Mouse (Mus musculus): ENCODE measurements around the gene Gm28372. TPM values are rescaled to one million over a fixed set of nuclear protein-coding genes. Genes with fewer than 3 reads are reported as not detected.
A peak's percentile ranks its signal among the peaks of the same experiment; 100 is the strongest.

Gm28372 gene
- polyA plus RNA-seq, 1 experiment from 2014 or later, result not detected

- no peaks in the 10 kb centered on the region for H3K9me3 ChIP-seq (ENCODE audit: control insufficient read depth, low read length)
- no peak for ATAC-seq (ENCODE audit: insufficient number of reproducible peaks, insufficient read depth, low FRiP score, low read depth)
- no peak overlapping the region for H3K27ac ChIP-seq (replicated peaks in 1 of 2; ENCODE audit: control insufficient read depth in 1 of 2, insufficient read depth in 1 of 2, low read depth in 2 of 2, low read length in 2 of 2)
- H3K27me3 ChIP-seq (ENCODE audit: control insufficient read depth, insufficient read depth, low read length), result no peaks in the 10 kb centered on the region
- 76% methylated on average over 3 of the region's 3 CpGs for WGBS
- H3K4me1 ChIP-seq (ENCODE audit: control insufficient read depth in 2 of 2, insufficient read depth in 2 of 2, low read length in 2 of 2), result no peaks in the 10 kb centered on the region
- H3K4me3 ChIP-seq (ENCODE audit: control insufficient read depth in 1 of 2, insufficient read depth in 1 of 2, low read depth in 1 of 2, low read length in 2 of 2), result no peak overlapping the region
- no peak overlapping the region for H3K9ac ChIP-seq (ENCODE audit: low read length)
- no peaks in the 10 kb centered on the region; the same call in 1 of the 2 replicates for H3K36me3 ChIP-seq (ENCODE audit: control insufficient read depth, insufficient read depth, low read length)
- no peak overlapping the region for H3K4me2 ChIP-seq (ENCODE audit: low read length)
These were observed 7.7 kb downstream of the Gm28372 start for GRCm38 (mm10) chr2:130412775-130413174.

- Histone ChIP-seq H3K36me3 (ENCODE audit: control insufficient read depth, insufficient read depth, low read length) (peaks cover 9% of the 10 kb centered on the region; the same call in 1 of the 2 replicates), H3K27me3 (ENCODE audit: control insufficient read depth, insufficient read depth, low read length) (no peaks in the 10 kb centered on the region), H3K27ac (replicated peaks in 1 of 2; ENCODE audit: control insufficient read depth in 1 of 2, insufficient read depth in 1 of 2, low read depth in 2 of 2, low read length in 2 of 2) (no peak overlapping the region), H3K4me1 (ENCODE audit: control insufficient read depth in 2 of 2, insufficient read depth in 2 of 2, low read length in 2 of 2) (no peaks in the 10 kb centered on the region), H3K9ac (ENCODE audit: low read length) (no peak overlapping the region), H3K4me3 (ENCODE audit: control insufficient read depth in 1 of 2, insufficient read depth in 1 of 2, low read depth in 1 of 2, low read length in 2 of 2) (no peak overlapping the region), H3K4me2 (ENCODE audit: low read length) (no peak overlapping the region), H3K9me3 (ENCODE audit: control insufficient read depth, low read length) (no peaks in the 10 kb centered on the region)
- WGBS, result 70% methylated on average over 6 of the region's 6 CpGs
- no peak for ATAC-seq (ENCODE audit: insufficient number of reproducible peaks, insufficient read depth, low FRiP score, low read depth)
These were observed 9.2 kb downstream of the Gm28372 start for GRCm38 (mm10) chr2:130414094-130414856.

GRCm38 (mm10) chr2:130421781-130422620, 17.0 kb downstream of the Gm28372 start:
- ATAC-seq (ENCODE audit: insufficient number of reproducible peaks, insufficient read depth, low FRiP score, low read depth), result no peak

GRCm38 (mm10) chr2:130423397-130424125, 18.5 kb downstream of the Gm28372 start:
- WGBS, result 12% methylated on average over 49 of the region's 49 CpGs

More at GRCm38 (mm10) chr2:130421781-130422620, 17.0 kb downstream of the Gm28372 start:
- Histone ChIP-seq H3K4me2 (ENCODE audit: low read length) (no peak overlapping the region), H3K27me3 (ENCODE audit: control insufficient read depth, insufficient read depth, low read length) (no peaks in the 10 kb centered on the region), H3K9me3 (ENCODE audit: control insufficient read depth, low read length) (no peaks in the 10 kb centered on the region), H3K4me3 (ENCODE audit: control insufficient read depth in 1 of 2, insufficient read depth in 1 of 2, low read depth in 1 of 2, low read length in 2 of 2) (no peak overlapping the region), H3K27ac (replicated peaks in 1 of 2; ENCODE audit: control insufficient read depth in 1 of 2, insufficient read depth in 1 of 2, low read depth in 2 of 2, low read length in 2 of 2) (no peak overlapping the region), H3K36me3 (ENCODE audit: control insufficient read depth, insufficient read depth, low read length) (peaks cover 15% of the 10 kb centered on the region), H3K9ac (ENCODE audit: low read length) (no peak overlapping the region), H3K4me1 (ENCODE audit: control insufficient read depth in 2 of 2, insufficient read depth in 2 of 2, low read length in 2 of 2) (peaks cover 6 to 14% of the 10 kb centered on the region in 2 experiments)
- 94% methylated on average over 26 of the region's 26 CpGs for WGBS

GRCm38 (mm10) chr2:130424126-130424853, 19.3 kb downstream of the Gm28372 start, which contains the start of the genes Vps16 and Pced1a:
TSS of gene Vps16 (plus strand) at chr2:130424339.
TSS of gene Pced1a (minus strand) at chr2:130424701.
- H3K27me3 ChIP-seq (ENCODE audit: control insufficient read depth, insufficient read depth, low read length), result no peaks in the 10 kb centered on the region
- ATAC-seq (ENCODE audit: insufficient number of reproducible peaks, insufficient read depth, low FRiP score, low read depth), result peak; percentile 91
- peaks cover 6 to 14% of the 10 kb centered on the region in 2 experiments for H3K4me1 ChIP-seq (ENCODE audit: control insufficient read depth in 2 of 2, insufficient read depth in 2 of 2, low read length in 2 of 2)
- peaks cover 10% of the 10 kb centered on the region for H3K36me3 ChIP-seq (ENCODE audit: control insufficient read depth, insufficient read depth, low read length)
- H3K9ac ChIP-seq (ENCODE audit: low read length), result peak within 1 kb of the TSS; percentile 89
- H3K9me3 ChIP-seq (ENCODE audit: control insufficient read depth, low read length), result no peaks in the 10 kb centered on the region
- under 1% methylated on average over 58 of the region's 58 CpGs for WGBS
- peak within 1 kb of the TSS; percentile 67 to 90 for H3K4me3 ChIP-seq (ENCODE audit: control insufficient read depth in 1 of 2, insufficient read depth in 1 of 2, low read depth in 1 of 2, low read length in 2 of 2)
- peak within 1 kb of the TSS; percentile 97 for H3K4me2 ChIP-seq (ENCODE audit: low read length)
- peak within 1 kb of the TSS; percentile 78 to 86 for H3K27ac ChIP-seq (replicated peaks in 1 of 2; ENCODE audit: control insufficient read depth in 1 of 2, insufficient read depth in 1 of 2, low read depth in 2 of 2, low read length in 2 of 2)

More at GRCm38 (mm10) chr2:130423397-130424125, 18.5 kb downstream of the Gm28372 start:
- Histone ChIP-seq H3K36me3 (ENCODE audit: control insufficient read depth, insufficient read depth, low read length) (peaks cover 17% of the 10 kb centered on the region), H3K27me3 (ENCODE audit: control insufficient read depth, insufficient read depth, low read length) (no peaks in the 10 kb centered on the region), H3K27ac (replicated peaks in 1 of 2; ENCODE audit: control insufficient read depth in 1 of 2, insufficient read depth in 1 of 2, low read depth in 2 of 2, low read length in 2 of 2) (peak overlapping the region; percentile 78 to 86), H3K9me3 (ENCODE audit: control insufficient read depth, low read length) (no peaks in the 10 kb centered on the region), H3K4me2 (ENCODE audit: low read length) (peak overlapping the region; percentile 97), H3K4me1 (ENCODE audit: control insufficient read depth in 2 of 2, insufficient read depth in 2 of 2, low read length in 2 of 2) (peaks cover 6 to 14% of the 10 kb centered on the region in 2 experiments), H3K4me3 (ENCODE audit: control insufficient read depth in 1 of 2, insufficient read depth in 1 of 2, low read depth in 1 of 2, low read length in 2 of 2) (peak overlapping the region; percentile 67 to 90), H3K9ac (ENCODE audit: low read length) (peak overlapping the region; percentile 89)
- ATAC-seq (ENCODE audit: insufficient number of reproducible peaks, insufficient read depth, low FRiP score, low read depth), result peak; percentile 58

- ATAC-seq (ENCODE audit: insufficient number of reproducible peaks, insufficient read depth, low FRiP score, low read depth), result no peak
- 22% methylated on average over 5 of the region's 5 CpGs for WGBS
- Histone ChIP-seq H3K4me3 (ENCODE audit: control insufficient read depth in 1 of 2, insufficient read depth in 1 of 2, low read depth in 1 of 2, low read length in 2 of 2) (peak overlapping the region; percentile 67 to 90), H3K4me1 (ENCODE audit: control insufficient read depth in 2 of 2, insufficient read depth in 2 of 2, low read length in 2 of 2) (peaks cover 6 to 16% of the 10 kb centered on the region in 2 experiments), H3K9me3 (ENCODE audit: control insufficient read depth, low read length) (no peaks in the 10 kb centered on the region), H3K27me3 (ENCODE audit: control insufficient read depth, insufficient read depth, low read length) (no peaks in the 10 kb centered on the region), H3K36me3 (ENCODE audit: control insufficient read depth, insufficient read depth, low read length) (peaks cover 9% of the 10 kb centered on the region), H3K9ac (ENCODE audit: low read length) (peak overlapping the region; percentile 89), H3K27ac (replicated peaks in 1 of 2; ENCODE audit: control insufficient read depth in 1 of 2, insufficient read depth in 1 of 2, low read depth in 2 of 2, low read length in 2 of 2) (peak overlapping the region in 1 of 2 experiments; percentile 86; a peak in 2 of 4 replicates), H3K4me2 (ENCODE audit: low read length) (peak overlapping the region; percentile 97)
These were observed 20.1 kb downstream of the Gm28372 start for GRCm38 (mm10) chr2:130425112-130425511.

All from heart, embryonic 14.5 days (tissue).